Mouse (Mus musculus) myocyte (in vitro differentiated cells): ENCODE measurements around the gene Capn5. TPM values are rescaled to one million over a fixed set of nuclear protein-coding genes. Genes with fewer than 3 reads are reported as not detected.
A peak's percentile ranks its signal among the peaks of the same experiment; 100 is the strongest.

Experiments used
- H3K27me3 ChIP-seq: one replicate; pipeline ENCODE4 v1.6.1; 2011; ENCODE audit not compliant: control insufficient read depth, insufficient read depth, insufficient read length
- H3K36me3 ChIP-seq: one replicate; pipeline ENCODE4 v1.6.1; 2011; ENCODE audit not compliant: control insufficient read depth, insufficient read depth
- H3K4me2 ChIP-seq: one replicate; pipeline ENCODE4 v1.6.1; 2011; ENCODE audit warnings: low read depth, control low read depth
- H3K4me3 ChIP-seq: one replicate; pipeline ENCODE4 v1.5.1; 2011; ENCODE audit warnings: mild to moderate bottlenecking, control low read depth, moderate library complexity
- H3K79me2 ChIP-seq: one replicate; pipeline ENCODE4 v1.6.1; 2011; ENCODE audit not compliant: control insufficient read depth, insufficient read depth
- H3ac ChIP-seq: one replicate; pipeline ENCODE4 v1.6.1; 2011; ENCODE audit not compliant: control insufficient read depth, insufficient read length
- CEBPB ChIP-seq: IDR thresholded peaks from 2 replicates; pipeline ENCODE4 v1.6.1; 2011; ENCODE audit warnings: mild to moderate bottlenecking, moderate library complexity; ENCODE audit not compliant: poor library complexity, insufficient read depth, severe bottlenecking
- E2F4 ChIP-seq: IDR thresholded peaks from one replicate; pipeline ENCODE4 v1.6.1; 2011; ENCODE audit warnings: mild to moderate bottlenecking, control low read depth, moderate library complexity; ENCODE audit not compliant: insufficient read depth
- MAX ChIP-seq: IDR thresholded peaks from one replicate; pipeline ENCODE4 v1.6.1; 2011; ENCODE audit warnings: low read depth, mild to moderate bottlenecking, control low read depth
- MYOD1 ChIP-seq, 3 experiments: IDR thresholded peaks; one replicate each; pipeline ENCODE4 v1.6.1; 2011; ENCODE audit warnings: control low read depth in 2 of 3, low read depth in 2 of 3, mild to moderate bottlenecking in 2 of 3, moderate library complexity in 1 of 3; ENCODE audit not compliant: insufficient read length in 2 of 3, control insufficient read depth in 1 of 3
- MYOG ChIP-seq, 3 experiments: IDR thresholded peaks; one replicate each; pipeline ENCODE4 v1.6.1; 2011; ENCODE audit warnings: control low read depth in 2 of 3, low read depth in 2 of 3, mild to moderate bottlenecking in 2 of 3; ENCODE audit not compliant: insufficient read length in 2 of 3, control insufficient read depth in 1 of 3, insufficient read depth in 1 of 3
- POLR2A ChIP-seq: IDR thresholded peaks from one replicate; pipeline ENCODE4 v1.6.1; 2011; ENCODE audit warnings: low read depth, mild to moderate bottlenecking, control low read depth, moderate library complexity; ENCODE audit not compliant: insufficient read length
- POLR2AphosphoS2 ChIP-seq: IDR thresholded peaks from one replicate; pipeline ENCODE4 v1.6.1; 2011; ENCODE audit warnings: low read depth, control low read depth; ENCODE audit not compliant: insufficient read length
- REST ChIP-seq: IDR thresholded peaks from one replicate; pipeline ENCODE4 v1.6.1; 2011; ENCODE audit warnings: mild to moderate bottlenecking, control low read depth, moderate library complexity; ENCODE audit not compliant: insufficient read depth, insufficient read length
- SRF ChIP-seq: IDR thresholded peaks from one replicate; pipeline ENCODE4 v1.6.1; 2011; ENCODE audit warnings: low read depth; ENCODE audit not compliant: control insufficient read depth, insufficient read length
- TCF12 ChIP-seq: IDR thresholded peaks from one replicate; pipeline ENCODE4 v1.6.1; 2011; ENCODE audit warnings: mild to moderate bottlenecking, control low read depth; ENCODE audit not compliant: poor library complexity, insufficient read depth, severe bottlenecking
- TCF3 ChIP-seq: IDR thresholded peaks from one replicate; pipeline ENCODE4 v1.6.1; 2011; ENCODE audit warnings: low read depth, control low read depth; ENCODE audit not compliant: insufficient read length
- USF1 ChIP-seq: IDR thresholded peaks from one replicate; pipeline ENCODE4 v1.6.1; 2011; ENCODE audit warnings: low read depth, mild to moderate bottlenecking, control low read depth, moderate library complexity
- polyA plus RNA-seq: library from polyadenylated mRNA; unstranded; fragments of >200 nt; fragmentation: generic; extraction: Trizol; gene quantifications from one replicate; pipeline ENCODE4 v1.2.1, GENCODE M21; 2012; ENCODE audit warnings: missing spikeins

The Capn5 gene
- polyA plus RNA-seq, 1 experiment: 6.2 TPM

- TF ChIP-seq POLR2AphosphoS2: no peak
- no peak for TF ChIP-seq REST
- no peak for TF ChIP-seq MYOD1 (IDR thresholded peaks at IDR 0.05; ENCODE audit: control insufficient read depth in 1 of 3, insufficient read length in 2 of 3, low read depth in 2 of 3)
- TF ChIP-seq SRF: no peak
- no peak for TF ChIP-seq MAX
- no peak for TF ChIP-seq CEBPB
- no peak for TF ChIP-seq MYOG (IDR thresholded peaks at IDR 0.05; ENCODE audit: control insufficient read depth in 1 of 3, insufficient read depth in 1 of 3, insufficient read length in 2 of 3, low read depth in 2 of 3)
- TF ChIP-seq USF1: no peak
- TF ChIP-seq POLR2A: no peak
- TF ChIP-seq TCF12: no peak
- TF ChIP-seq E2F4: no peak
- TF ChIP-seq TCF3: no peak
- H3K4me2 ChIP-seq: peak overlapping the region; percentile 9
- H3K27me3 ChIP-seq: no peaks in the 10 kb centered on the region
- no peaks in the 10 kb centered on the region for H3K36me3 ChIP-seq
- H3K79me2 ChIP-seq: no peaks in the 10 kb centered on the region
- no peak overlapping the region for H3K4me3 ChIP-seq
- no peak overlapping the region for H3ac ChIP-seq
Measured at GRCm38 (mm10) chr7:98160041-98160740, 17.9 kb downstream of the Capn5 start.

GRCm38 (mm10) chr7:98158481-98158880 is 19.6 kb downstream of the Capn5 start:
- TF ChIP-seq TCF12 (no peak), SRF (no peak), POLR2A (no peak), E2F4 (no peak), CEBPB (no peak), MYOD1 (IDR thresholded peaks at IDR 0.05; ENCODE audit: control insufficient read depth in 1 of 3, insufficient read length in 2 of 3, low read depth in 2 of 3) (no peak)
- Histone ChIP-seq H3K27me3 (no peaks in the 10 kb centered on the region), H3K4me3 (no peak overlapping the region), H3K4me2 (no peak overlapping the region), H3ac (no peak overlapping the region), H3K79me2 (no peaks in the 10 kb centered on the region), H3K36me3 (no peaks in the 10 kb centered on the region)

- no peaks in the 10 kb centered on the region for H3K27me3 ChIP-seq
- H3K36me3 ChIP-seq: no peaks in the 10 kb centered on the region
- no peak overlapping the region for H3ac ChIP-seq
- H3K79me2 ChIP-seq: no peaks in the 10 kb centered on the region
- no peak overlapping the region for H3K4me3 ChIP-seq
- H3K4me2 ChIP-seq: no peak overlapping the region
- TF ChIP-seq MYOD1 (IDR thresholded peaks at IDR 0.05; ENCODE audit: control insufficient read depth in 1 of 3, insufficient read length in 2 of 3, low read depth in 2 of 3) (no peak), MAX (no peak), USF1 (no peak), E2F4 (no peak), SRF (no peak), POLR2A (no peak), POLR2AphosphoS2 (no peak), TCF12 (no peak), TCF3 (no peak), REST (no peak), CEBPB (no peak), MYOG (IDR thresholded peaks at IDR 0.05; ENCODE audit: control insufficient read depth in 1 of 3, insufficient read depth in 1 of 3, insufficient read length in 2 of 3, low read depth in 2 of 3) (no peak)
Measured at GRCm38 (mm10) chr7:98157636-98158332, 20.3 kb downstream of the Capn5 start.

GRCm38 (mm10) chr7:98156280-98156665 is 21.8 kb downstream of the Capn5 start:
- TF ChIP-seq E2F4 (no peak), USF1 (no peak)
- Histone ChIP-seq H3K4me2 (no peak overlapping the region), H3K4me3 (no peak overlapping the region)

GRCm38 (mm10) chr7:98155546-98156279 is 22.4 kb downstream of the Capn5 start:
- no peak overlapping the region for H3ac ChIP-seq
- no peaks in the 10 kb centered on the region for H3K79me2 ChIP-seq
- no peaks in the 10 kb centered on the region for H3K36me3 ChIP-seq
- H3K4me3 ChIP-seq: no peak overlapping the region
- H3K27me3 ChIP-seq: no peaks in the 10 kb centered on the region
- TF ChIP-seq REST: no peak
- no peak overlapping the region for H3K4me2 ChIP-seq

More at GRCm38 (mm10) chr7:98156280-98156665, 21.8 kb downstream of the Capn5 start:
- Histone ChIP-seq H3ac (no peak overlapping the region), H3K36me3 (no peaks in the 10 kb centered on the region), H3K79me2 (no peaks in the 10 kb centered on the region), H3K27me3 (no peaks in the 10 kb centered on the region)
